Mouse (Mus musculus): ENCODE results near the gene Dlg4. TPM values are rescaled to one million over a fixed set of nuclear protein-coding genes. Genes with fewer than 3 reads are reported as not detected.

Gene Dlg4
- polyA plus RNA-seq, 1 experiment from 2014 or later = 5.1 TPM

- WGBS = 90% methylated on average over 28 of the region's 28 CpGs
- Histone ChIP-seq H3K4me1 (peaks cover 46% of the 10 kb centered on the region), H3K4me3 (no peak overlapping the region), H3K27ac (replicated peaks) (no peak overlapping the region), H3K9ac (no peak overlapping the region), H3K9me3 (no peaks in the 10 kb centered on the region), H3K27me3 (replicated peaks) (peaks cover 7% of the 10 kb centered on the region; the same call in 1 of the 2 replicates), H3K4me2 (no peak overlapping the region), H3K36me3 (peaks cover 38% of the 10 kb centered on the region)
- ATAC-seq (ENCODE audit: extremely low read depth, insufficient number of reproducible peaks, low FRiP score, low TSS enrichment) = no peak
These were observed 14.0 kb downstream of the Dlg4 start for GRCm38 (mm10) chr11:70030651-70031320.

GRCm38 (mm10) chr11:70031321-70031670 is 14.6 kb downstream of the Dlg4 start:
- peaks cover 7% of the 10 kb centered on the region; the same call in 1 of the 2 replicates for H3K27me3 ChIP-seq (replicated peaks)
- 92% methylated on average over 11 of the region's 11 CpGs for WGBS
- no peak overlapping the region for H3K4me2 ChIP-seq
- H3K4me1 ChIP-seq = peaks cover 41% of the 10 kb centered on the region
- no peak overlapping the region for H3K4me3 ChIP-seq
- no peak overlapping the region for H3K9ac ChIP-seq
- H3K36me3 ChIP-seq = peaks cover 42% of the 10 kb centered on the region
- no peak for ATAC-seq (ENCODE audit: extremely low read depth, insufficient number of reproducible peaks, low FRiP score, low TSS enrichment)
- H3K27ac ChIP-seq (replicated peaks) = no peak overlapping the region
- H3K9me3 ChIP-seq = no peaks in the 10 kb centered on the region

- H3K4me3 ChIP-seq = no peak overlapping the region
- H3K27ac ChIP-seq (replicated peaks) = no peak overlapping the region
- no peaks in the 10 kb centered on the region for H3K27me3 ChIP-seq (replicated peaks)
- H3K4me2 ChIP-seq = no peak overlapping the region
- 68% methylated on average over 7 of the region's 7 CpGs for WGBS
- H3K36me3 ChIP-seq = peaks cover 67% of the 10 kb centered on the region
- H3K9me3 ChIP-seq = no peaks in the 10 kb centered on the region
- H3K9ac ChIP-seq = no peak overlapping the region
- no peaks in the 10 kb centered on the region for H3K4me1 ChIP-seq
- ATAC-seq (ENCODE audit: extremely low read depth, insufficient number of reproducible peaks, low FRiP score, low TSS enrichment) = no peak
These were observed 21.4 kb downstream of the Dlg4 start for GRCm38 (mm10) chr11:70038174-70038573.

GRCm38 (mm10) chr11:70039631-70040030 is 22.9 kb downstream of the Dlg4 start:
- no peak overlapping the region for H3K9ac ChIP-seq
- no peak overlapping the region for H3K27ac ChIP-seq (replicated peaks)
- H3K4me2 ChIP-seq = no peak overlapping the region
- no peaks in the 10 kb centered on the region for H3K4me1 ChIP-seq
- H3K9me3 ChIP-seq = no peaks in the 10 kb centered on the region
- WGBS = 85% methylated on average over 10 of the region's 10 CpGs
- no peaks in the 10 kb centered on the region for H3K27me3 ChIP-seq (replicated peaks)
- no peak overlapping the region for H3K4me3 ChIP-seq
- peaks cover 73% of the 10 kb centered on the region for H3K36me3 ChIP-seq
- ATAC-seq (ENCODE audit: extremely low read depth, insufficient number of reproducible peaks, low FRiP score, low TSS enrichment) = no peak

- H3K9me3 ChIP-seq = no peaks in the 10 kb centered on the region
- H3K27me3 ChIP-seq (replicated peaks) = no peaks in the 10 kb centered on the region
- 79% methylated on average over 7 of the region's 7 CpGs for WGBS
- no peak overlapping the region for H3K9ac ChIP-seq
- ATAC-seq (ENCODE audit: extremely low read depth, insufficient number of reproducible peaks, low FRiP score, low TSS enrichment) = no peak
- no peak overlapping the region for H3K27ac ChIP-seq (replicated peaks)
- peaks cover 75% of the 10 kb centered on the region for H3K36me3 ChIP-seq
- no peak overlapping the region for H3K4me2 ChIP-seq
- no peak overlapping the region for H3K4me3 ChIP-seq
- no peaks in the 10 kb centered on the region for H3K4me1 ChIP-seq
These were observed 23.4 kb downstream of the Dlg4 start for GRCm38 (mm10) chr11:70040184-70040583.

GRCm38 (mm10) chr11:70042309-70043085 is 25.8 kb downstream of the Dlg4 start:
- Histone ChIP-seq H3K4me3 (no peak overlapping the region), H3K9ac (no peak overlapping the region), H3K4me2 (no peak overlapping the region), H3K9me3 (no peaks in the 10 kb centered on the region), H3K36me3 (peaks cover 68% of the 10 kb centered on the region), H3K27me3 (replicated peaks) (no peaks in the 10 kb centered on the region), H3K4me1 (no peaks in the 10 kb centered on the region), H3K27ac (replicated peaks) (no peak overlapping the region)
- WGBS = 87% methylated on average over 23 of the region's 23 CpGs
- no peak for ATAC-seq (ENCODE audit: extremely low read depth, insufficient number of reproducible peaks, low FRiP score, low TSS enrichment)

GRCm38 (mm10) chr11:70043665-70044064 is 26.9 kb downstream of the Dlg4 start:
- Histone ChIP-seq H3K4me3 (no peak overlapping the region), H3K4me2 (no peak overlapping the region), H3K27me3 (replicated peaks) (no peaks in the 10 kb centered on the region), H3K4me1 (no peaks in the 10 kb centered on the region), H3K27ac (replicated peaks) (no peak overlapping the region), H3K36me3 (peaks cover 61% of the 10 kb centered on the region), H3K9ac (no peak overlapping the region), H3K9me3 (no peaks in the 10 kb centered on the region)
- 79% methylated on average over 7 of the region's 7 CpGs for WGBS
- no peak for ATAC-seq (ENCODE audit: extremely low read depth, insufficient number of reproducible peaks, low FRiP score, low TSS enrichment)

- H3K4me2 ChIP-seq = no peak overlapping the region
- H3K27ac ChIP-seq (replicated peaks) = no peak overlapping the region
- no peaks in the 10 kb centered on the region for H3K4me1 ChIP-seq
- H3K9ac ChIP-seq = no peak overlapping the region
- H3K9me3 ChIP-seq = no peaks in the 10 kb centered on the region
- no peak overlapping the region for H3K4me3 ChIP-seq
- H3K36me3 ChIP-seq = peaks cover 46% of the 10 kb centered on the region
- 39% methylated on average over 9 of the region's 9 CpGs for WGBS
- no peaks in the 10 kb centered on the region for H3K27me3 ChIP-seq (replicated peaks)
- ATAC-seq (ENCODE audit: extremely low read depth, insufficient number of reproducible peaks, low FRiP score, low TSS enrichment) = no peak
These were observed 28.7 kb downstream of the Dlg4 start for GRCm38 (mm10) chr11:70045435-70045834.

GRCm38 (mm10) chr11:70049366-70049765 is 32.6 kb downstream of the Dlg4 start:
- H3K27ac ChIP-seq (replicated peaks) = no peak overlapping the region
- no peak overlapping the region for H3K9ac ChIP-seq
- no peaks in the 10 kb centered on the region for H3K4me1 ChIP-seq
- H3K9me3 ChIP-seq = no peaks in the 10 kb centered on the region
- H3K27me3 ChIP-seq (replicated peaks) = peaks cover 24% of the 10 kb centered on the region
- peaks cover 10% of the 10 kb centered on the region for H3K36me3 ChIP-seq
- no peak overlapping the region for H3K4me2 ChIP-seq
- WGBS = 78% methylated on average over 6 of the region's 6 CpGs
- H3K4me3 ChIP-seq = no peak overlapping the region
- no peak for ATAC-seq (ENCODE audit: extremely low read depth, insufficient number of reproducible peaks, low FRiP score, low TSS enrichment)

- H3K36me3 ChIP-seq = peaks cover 6% of the 10 kb centered on the region
- no peak for ATAC-seq (ENCODE audit: extremely low read depth, insufficient number of reproducible peaks, low FRiP score, low TSS enrichment)
- H3K4me1 ChIP-seq = no peaks in the 10 kb centered on the region
- H3K27ac ChIP-seq (replicated peaks) = no peak overlapping the region
- no peak overlapping the region for H3K9ac ChIP-seq
- H3K9me3 ChIP-seq = no peaks in the 10 kb centered on the region
- no peak overlapping the region for H3K4me3 ChIP-seq
- WGBS = 49% methylated on average over 10 of the region's 10 CpGs
- peaks cover 29% of the 10 kb centered on the region for H3K27me3 ChIP-seq (replicated peaks)
- no peak overlapping the region for H3K4me2 ChIP-seq
These were observed 33.1 kb downstream of the Dlg4 start for GRCm38 (mm10) chr11:70049816-70050215.

- H3K4me3 ChIP-seq = no peak overlapping the region
These were observed 36.4 kb downstream of the Dlg4 start for GRCm38 (mm10) chr11:70053156-70053555.

More at GRCm38 (mm10) chr11:70053156-70053555, 36.4 kb downstream of the Dlg4 start:
- Histone ChIP-seq H3K4me1 (0 out of 2 replicates have a peak, but pooled peaks cover 3% of the 10 kb centered on the region), H3K36me3 (no peaks in the 10 kb centered on the region), H3K9ac (no peak overlapping the region), H3K27ac (replicated peaks) (no peak overlapping the region), H3K4me2 (no peak overlapping the region), H3K27me3 (replicated peaks) (peaks cover 34% of the 10 kb centered on the region), H3K9me3 (no peaks in the 10 kb centered on the region)
- ATAC-seq (ENCODE audit: extremely low read depth, insufficient number of reproducible peaks, low FRiP score, low TSS enrichment) = no peak
- WGBS = 65% methylated on average over 7 of the region's 7 CpGs
